Mouse (Mus musculus): ENCODE results near the gene Otx2.

GRCm38 (mm10) chr14:48700790-48701370, 27.3 kb upstream of the Otx2 start:
- TF ChIP-seq CTCF (IDR thresholded peaks at IDR 0.05; ENCODE audit: low read depth) (no peak), EP300 (IDR thresholded peaks at IDR 0.05; ENCODE audit: low read depth) (no peak)

All from liver, embryonic 14.5 days (tissue).